Mouse (Mus musculus) midbrain, postnatal 0 days (tissue): Measurements from ENCODE around the gene H1f0. TPM values are rescaled to one million over a fixed set of nuclear protein-coding genes. Genes with fewer than 3 reads are reported as not detected.
A peak's percentile ranks its signal among the peaks of the same experiment; 100 is the strongest.

Source experiments
- ATAC-seq: fragments of 200-750 bp; cut with Nextera tagmentation; 2 replicates; pipeline ENCODE4 v1.8.0; 2017; ENCODE audit warnings: moderate number of reproducible peaks, mild to moderate bottlenecking, moderate TSS enrichment, moderate library complexity; ENCODE audit not compliant: low FRiP score
- DNase-seq: peaks from one replicate; pipeline ENCODE4 v3.0.0-alpha.2; 2015; ENCODE audit warnings: low spot score
- H3K27ac ChIP-seq: fragments of 300-500 bp; sonication (generic); 2 replicates; pipeline ENCODE4 v1.5.1; 2014; ENCODE audit warnings: low read depth, mild to moderate bottlenecking, low read length, mixed read lengths
- H3K27me3 ChIP-seq: fragments of 300-500 bp; sonication (generic); 2 replicates; pipeline ENCODE4 v1.6.1; 2014; ENCODE audit warnings: low read length, control low read depth, mixed read lengths; ENCODE audit not compliant: insufficient read depth
- H3K36me3 ChIP-seq: fragments of 300-500 bp; sonication (generic); 2 replicates; pipeline ENCODE4 v1.6.1; 2014; ENCODE audit warnings: low read length, control low read depth, mixed read lengths; ENCODE audit not compliant: insufficient read depth
- H3K4me1 ChIP-seq: fragments of 300-500 bp; sonication (generic); 2 replicates; pipeline ENCODE4 v1.6.1; 2014; ENCODE audit warnings: mild to moderate bottlenecking, control low read depth, antibody characterized with exemption, low read length, mixed read lengths; ENCODE audit not compliant: insufficient read depth
- H3K4me2 ChIP-seq: fragments of 300-500 bp; sonication (generic); 2 replicates; pipeline ENCODE4 v1.6.1; 2014; ENCODE audit warnings: low read depth, mild to moderate bottlenecking, low read length, mixed read lengths; ENCODE audit not compliant: poor library complexity, severe bottlenecking
- H3K4me3 ChIP-seq: fragments of 300-500 bp; sonication (generic); 2 replicates; pipeline ENCODE4 v1.5.1; 2014; ENCODE audit warnings: low read depth, mild to moderate bottlenecking, low read length, moderate library complexity
- H3K9ac ChIP-seq: fragments of 300-500 bp; sonication (generic); replicated peaks from 2 replicates; pipeline ENCODE4 v1.6.1; 2014; ENCODE audit warnings: mild to moderate bottlenecking, low read length, moderate library complexity, mixed read lengths; ENCODE audit not compliant: poor library complexity, severe bottlenecking
- H3K9me3 ChIP-seq: fragments of 300-500 bp; sonication (generic); 2 replicates; pipeline ENCODE4 v1.6.1; 2016; ENCODE audit warnings: low read length, control low read depth
- CTCF ChIP-seq: IDR thresholded peaks from 2 replicates; pipeline ENCODE4 v1.5.1; 2016; ENCODE audit warnings: antibody characterized with exemption, mild to moderate bottlenecking
- WGBS: fragments of 180-500 bp; shearing (Covaris S2); extraction: QIAGEN DNeasy Blood & Tissue Kit; methylation state at CpG from one replicate; pipeline ENCODE4 v1.1.7; 2014; 5-methylcytosine and 5-hydroxymethylcytosine counted together
- microRNA-seq: library from miRNA; unstranded; fragments of <30 nt; microRNA quantifications from one replicate; pipeline ENCODE4, GENCODE M21; 2016; ENCODE audit warnings: borderline number of aligned reads
- polyA plus RNA-seq: library from polyadenylated mRNA; unstranded; fragments of >200 nt; fragmentation: Nextera tagmentation; extraction: Ambion mirVana; gene quantifications from 2 replicates; pipeline ENCODE4 v1.2.1, GENCODE M21; 2015
- total RNA-seq: library from RNA; depleted of rRNA; stranded (reverse); fragments of >200 nt; gene quantifications from 2 replicates; pipeline ENCODE4 v1.2.3, GENCODE M21; 2014; rRNA removed

Gene H1f0
- total and polyA plus RNA-seq, 2 experiments from 2014 or later = 132 to 144 TPM

DNA sequence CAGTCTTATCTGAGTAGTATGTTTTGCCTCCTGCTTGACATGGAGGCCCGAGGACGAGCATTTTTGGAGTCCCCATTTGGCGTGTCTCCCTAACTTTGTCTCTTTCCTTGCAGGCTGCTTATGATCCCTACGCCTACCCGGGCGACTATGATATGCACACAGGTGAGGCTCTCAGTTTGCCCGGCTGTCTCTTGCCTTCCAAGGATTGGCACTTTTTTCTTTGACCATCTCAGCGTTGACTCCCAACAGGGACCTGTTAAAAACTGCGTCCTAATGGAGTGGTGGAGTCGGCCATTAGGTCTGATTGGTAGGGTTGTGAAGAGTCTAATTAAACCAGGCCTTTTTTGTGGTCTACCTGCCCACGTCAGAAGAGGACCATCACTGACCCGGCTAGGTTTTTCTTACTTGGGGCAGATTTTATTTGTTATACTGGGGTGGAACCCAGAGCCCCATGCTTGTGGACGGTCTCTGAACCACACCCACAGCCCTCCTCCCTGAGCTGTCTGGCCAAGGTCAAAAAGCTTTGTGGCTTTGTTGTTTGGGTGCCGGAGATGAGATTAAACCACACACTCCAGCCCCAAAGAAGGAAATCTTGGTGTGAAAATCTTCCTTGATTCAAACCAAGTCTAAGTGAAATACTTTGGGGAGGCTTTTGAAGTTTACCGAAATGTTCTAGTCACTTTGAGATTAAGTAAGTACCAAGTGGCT, 47.6 kb downstream of the H1f0 start:
- Histone ChIP-seq H3K9ac (peak overlapping the region; percentile 63), H3K4me2 (peak overlapping the region; percentile 86), H3K4me3 (peak overlapping the region; percentile 68), H3K27ac (0 out of 2 replicates have a peak overlapping the region, but pooled peaks have one; percentile 49), H3K27me3 (no peaks in the 10 kb centered on the region), H3K36me3 (peaks cover 27% of the 10 kb centered on the region), H3K4me1 (no peaks in the 10 kb centered on the region), H3K9me3 (no peaks in the 10 kb centered on the region)
- 45% methylated on average over 15 of the region's 15 CpGs for WGBS
- ATAC-seq (no peak), DNase-seq (no peak)
- no peak for TF ChIP-seq CTCF

DNA sequence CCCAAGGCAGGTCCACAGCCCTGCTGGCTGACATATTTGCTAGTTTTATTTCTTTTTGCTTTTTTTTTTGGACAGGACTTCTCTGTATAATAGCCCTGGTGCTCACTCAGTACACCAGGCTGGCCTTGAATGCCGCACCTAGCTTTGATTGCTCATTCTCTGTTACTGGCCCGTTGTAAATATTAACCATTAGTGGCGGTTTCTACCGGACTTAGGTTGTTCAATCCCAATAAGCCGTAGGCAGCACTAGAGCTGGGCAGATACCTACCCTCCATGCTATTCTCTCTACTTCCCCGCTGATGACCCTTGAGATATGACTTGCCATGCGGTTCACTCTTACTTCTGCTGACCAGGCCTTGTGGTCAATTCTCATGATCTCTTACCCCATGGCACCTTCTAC, 51.3 kb downstream of the H1f0 start:
- H3K36me3 ChIP-seq = peaks cover 60% of the 10 kb centered on the region
- TF ChIP-seq CTCF = no peak
- no peaks in the 10 kb centered on the region for H3K9me3 ChIP-seq
- DNase-seq = no peak
- no peak for ATAC-seq
- no peak overlapping the region for H3K9ac ChIP-seq
- H3K4me1 ChIP-seq = no peaks in the 10 kb centered on the region
- H3K27me3 ChIP-seq = no peaks in the 10 kb centered on the region
- no peak overlapping the region for H3K4me3 ChIP-seq
- 96% methylated on average over 7 of the region's 7 CpGs for WGBS
- no peak overlapping the region for H3K27ac ChIP-seq
- no peak overlapping the region for H3K4me2 ChIP-seq

Small RNA genes within 50 kb of the gene (microRNA-seq; reads per million reads assigned to microRNA genes)
- gene Mir6956 = not detected

Other genes starting within 250 kb of the H1f0 start
- 0.71 and 1.6 TPM in 2 replicates for gene Card10, start 225.4 kb upstream of the H1f0 start, total RNA-seq
- gene Card10, start 225.4 kb upstream of the H1f0 start, polyA plus RNA-seq = 2.2 and 2.5 TPM in 2 replicates
- 14.1 and 14.9 TPM in 2 replicates for gene Cdc42ep1, start 185.8 kb upstream of the H1f0 start, total RNA-seq
- gene Cdc42ep1, start 185.8 kb upstream of the H1f0 start, polyA plus RNA-seq = 14.8 and 14.9 TPM in 2 replicates
- not detected in 2 replicates for gene Lgals2, start 172.9 kb upstream of the H1f0 start, total RNA-seq
- gene Lgals2, start 172.9 kb upstream of the H1f0 start, polyA plus RNA-seq = not detected in 2 replicates
- gene Gga1, start 151.3 kb upstream of the H1f0 start, total RNA-seq = 37.0 and 42.8 TPM in 2 replicates
- gene Gga1, start 151.3 kb upstream of the H1f0 start, polyA plus RNA-seq = 42.4 and 43.4 TPM in 2 replicates
- gene Gm49510, start 128.8 kb upstream of the H1f0 start, total RNA-seq = 1.7 TPM in 1 of 2 replicates, not detected in the other
- gene Gm49510, start 128.8 kb upstream of the H1f0 start, polyA plus RNA-seq = 0.17 TPM in 1 of 2 replicates, not detected in the other
- 4.2 and 4.5 TPM in 2 replicates for gene Sh3bp1, start 128.7 kb upstream of the H1f0 start, total RNA-seq
- gene Sh3bp1, start 128.7 kb upstream of the H1f0 start, polyA plus RNA-seq = 4.0 and 4.7 TPM in 2 replicates
- gene Pdxp, start 114.5 kb upstream of the H1f0 start, total RNA-seq = 350 and 364 TPM in 2 replicates
- gene Pdxp, start 114.5 kb upstream of the H1f0 start, polyA plus RNA-seq = 171 and 181 TPM in 2 replicates
- 35.4 and 46.2 TPM in 2 replicates for gene Lgals1, start 101.7 kb upstream of the H1f0 start, total RNA-seq
- 69.7 and 76.8 TPM in 2 replicates for gene Lgals1, start 101.7 kb upstream of the H1f0 start, polyA plus RNA-seq
- 8.1 and 17.1 TPM in 2 replicates for gene Nol12, start 93.5 kb upstream of the H1f0 start, total RNA-seq
- 64.0 and 69.5 TPM in 2 replicates for gene Nol12, start 93.5 kb upstream of the H1f0 start, polyA plus RNA-seq
- 40.0 and 53.3 TPM in 2 replicates for gene Triobp, start 80.7 kb upstream of the H1f0 start, total RNA-seq
- gene Triobp, start 80.7 kb upstream of the H1f0 start, polyA plus RNA-seq = 24.7 and 28.4 TPM in 2 replicates
- gene Galr3, start 13.4 kb downstream of the H1f0 start, total RNA-seq = 3.3 and 3.9 TPM in 2 replicates
- 0.25 and 0.32 TPM in 2 replicates for gene Galr3, start 13.4 kb downstream of the H1f0 start, polyA plus RNA-seq
- gene Ankrd54, start 34.4 kb downstream of the H1f0 start, total RNA-seq = 53.5 and 57.5 TPM in 2 replicates
- 44.5 and 45.5 TPM in 2 replicates for gene Ankrd54, start 34.4 kb downstream of the H1f0 start, polyA plus RNA-seq
- gene Eif3l, start 46.7 kb downstream of the H1f0 start, total RNA-seq = 197 and 205 TPM in 2 replicates
- gene Eif3l, start 46.7 kb downstream of the H1f0 start, polyA plus RNA-seq = 160 and 168 TPM in 2 replicates
- gene Micall1, start 80.4 kb downstream of the H1f0 start, total RNA-seq = 33.4 and 35.5 TPM in 2 replicates
- gene Micall1, start 80.4 kb downstream of the H1f0 start, polyA plus RNA-seq = 8.9 and 10.3 TPM in 2 replicates
- gene Polr2f, start 112.6 kb downstream of the H1f0 start, total RNA-seq = 59.7 and 67.5 TPM in 2 replicates
- gene Polr2f, start 112.6 kb downstream of the H1f0 start, polyA plus RNA-seq = 341 and 344 TPM in 2 replicates
- 9.5 and 11.7 TPM in 2 replicates for gene 1700088E04Rik, start 112.8 kb downstream of the H1f0 start, total RNA-seq
- gene 1700088E04Rik, start 112.8 kb downstream of the H1f0 start, polyA plus RNA-seq = 15.9 and 21.6 TPM in 2 replicates
- 19.2 and 21.1 TPM in 2 replicates for gene Sox10, start 136.8 kb downstream of the H1f0 start, total RNA-seq
- 6.8 and 8.9 TPM in 2 replicates for gene Sox10, start 136.8 kb downstream of the H1f0 start, polyA plus RNA-seq
- 65.8 and 81.1 TPM in 2 replicates for gene Pick1, start 200.7 kb downstream of the H1f0 start, total RNA-seq
- 78.1 and 84.2 TPM in 2 replicates for gene Pick1, start 200.7 kb downstream of the H1f0 start, polyA plus RNA-seq
- gene Gm49486, start 200.9 kb downstream of the H1f0 start, total RNA-seq = 1.8 and 3.7 TPM in 2 replicates
- gene Gm49486, start 200.9 kb downstream of the H1f0 start, polyA plus RNA-seq = 1.1 and 2.0 TPM in 2 replicates
- gene Slc16a8, start 226.3 kb downstream of the H1f0 start, total RNA-seq = 0.93 TPM in 1 of 2 replicates, not detected in the other
- gene Slc16a8, start 226.3 kb downstream of the H1f0 start, polyA plus RNA-seq = 0.45 and 0.54 TPM in 2 replicates